Mouse (Mus musculus): ENCODE results near the gene Plbd1. TPM values are rescaled to one million over a fixed set of nuclear protein-coding genes. Genes with fewer than 3 reads are reported as not detected.

Plbd1 gene
- polyA plus RNA-seq (2012; fragmentation: generic; extraction: Trizol): 0.02 TPM

- Histone ChIP-seq H3K79me2 (ENCODE audit: control insufficient read depth, insufficient read depth) (no peaks in the 10 kb centered on the region), H3K4me3 (no peak within 1 kb of the TSS), H3ac (ENCODE audit: control insufficient read depth, insufficient read length) (no peak within 1 kb of the TSS), H3K27me3 (ENCODE audit: control insufficient read depth, insufficient read depth, insufficient read length) (no peaks in the 10 kb centered on the region), H3K36me3 (ENCODE audit: control insufficient read depth, insufficient read depth) (no peaks in the 10 kb centered on the region), H3K4me2 (ENCODE audit: low read depth) (no peak within 1 kb of the TSS)
- TF ChIP-seq MYOD1 (IDR thresholded peaks at IDR 0.05; ENCODE audit: control insufficient read depth in 1 of 3, insufficient read length in 2 of 3, low read depth in 2 of 3): no peak
Observed at GRCm38 (mm10) chr6:136661706-136662016, at the start of gene Plbd1. Plbd1 (minus strand) TSS chr6:136661928.

- no peak for TF ChIP-seq SRF (IDR thresholded peaks at IDR 0.05; ENCODE audit: control insufficient read depth, insufficient read length, low read depth)
- Histone ChIP-seq H3ac (ENCODE audit: control insufficient read depth, insufficient read length) (no peak overlapping the region), H3K4me2 (ENCODE audit: low read depth) (no peak overlapping the region), H3K36me3 (ENCODE audit: control insufficient read depth, insufficient read depth) (no peaks in the 10 kb centered on the region), H3K79me2 (ENCODE audit: control insufficient read depth, insufficient read depth) (no peaks in the 10 kb centered on the region), H3K4me3 (no peak overlapping the region), H3K27me3 (ENCODE audit: control insufficient read depth, insufficient read depth, insufficient read length) (no peaks in the 10 kb centered on the region)
Observed at GRCm38 (mm10) chr6:136710408-136710807, 48.7 kb upstream of the Plbd1 start.

- TF ChIP-seq TCF3 (IDR thresholded peaks at IDR 0.05; ENCODE audit: insufficient read length, low read depth): no peak
- TF ChIP-seq MAX (IDR thresholded peaks at IDR 0.05; ENCODE audit: low read depth): no peak
- TF ChIP-seq MYOG (IDR thresholded peaks at IDR 0.05; ENCODE audit: control insufficient read depth in 1 of 3, insufficient read depth in 1 of 3, insufficient read length in 2 of 3, low read depth in 2 of 3): no peak
- Histone ChIP-seq H3K27me3 (ENCODE audit: control insufficient read depth, insufficient read depth, insufficient read length) (no peaks in the 10 kb centered on the region), H3K79me2 (ENCODE audit: control insufficient read depth, insufficient read depth) (no peaks in the 10 kb centered on the region), H3ac (ENCODE audit: control insufficient read depth, insufficient read length) (no peak overlapping the region), H3K4me2 (ENCODE audit: low read depth) (no peak overlapping the region), H3K4me3 (no peak overlapping the region), H3K36me3 (ENCODE audit: control insufficient read depth, insufficient read depth) (no peaks in the 10 kb centered on the region)
Observed at GRCm38 (mm10) chr6:136708597-136708996, 46.9 kb upstream of the Plbd1 start.

- Histone ChIP-seq H3K4me3 (no peak overlapping the region), H3K79me2 (ENCODE audit: control insufficient read depth, insufficient read depth) (no peaks in the 10 kb centered on the region), H3ac (ENCODE audit: control insufficient read depth, insufficient read length) (no peak overlapping the region), H3K27me3 (ENCODE audit: control insufficient read depth, insufficient read depth, insufficient read length) (no peaks in the 10 kb centered on the region), H3K4me2 (ENCODE audit: low read depth) (no peak overlapping the region), H3K36me3 (ENCODE audit: control insufficient read depth, insufficient read depth) (no peaks in the 10 kb centered on the region)
- TF ChIP-seq SRF (IDR thresholded peaks at IDR 0.05; ENCODE audit: control insufficient read depth, insufficient read length, low read depth) (no peak), TCF3 (IDR thresholded peaks at IDR 0.05; ENCODE audit: insufficient read length, low read depth) (peak; percentile 25), TCF12 (IDR thresholded peaks at IDR 0.05; ENCODE audit: insufficient read depth, poor library complexity, severe bottlenecking) (no peak), POLR2AphosphoS2 (IDR thresholded peaks at IDR 0.05; ENCODE audit: insufficient read length, low read depth) (no peak), MAX (IDR thresholded peaks at IDR 0.05; ENCODE audit: low read depth) (no peak), CEBPB (IDR thresholded peaks at IDR 0.05; ENCODE audit: insufficient read depth, poor library complexity, severe bottlenecking) (no peak), MYOG (IDR thresholded peaks at IDR 0.05; ENCODE audit: control insufficient read depth in 1 of 3, insufficient read depth in 1 of 3, insufficient read length in 2 of 3, low read depth in 2 of 3) (peak in 2 of 3 experiments; percentile 14 to 61), E2F4 (IDR thresholded peaks at IDR 0.05; ENCODE audit: insufficient read depth) (no peak), POLR2A (IDR thresholded peaks at IDR 0.05; ENCODE audit: insufficient read length, low read depth) (no peak), REST (IDR thresholded peaks at IDR 0.05; ENCODE audit: insufficient read depth, insufficient read length) (no peak), USF1 (IDR thresholded peaks at IDR 0.05; ENCODE audit: low read depth) (no peak), MYOD1 (IDR thresholded peaks at IDR 0.05; ENCODE audit: control insufficient read depth in 1 of 3, insufficient read length in 2 of 3, low read depth in 2 of 3) (peak in 2 of 3 experiments; percentile 65 to 68)
Observed at GRCm38 (mm10) chr6:136701878-136702277, 40.1 kb upstream of the Plbd1 start.

- TF ChIP-seq MYOG (IDR thresholded peaks at IDR 0.05; ENCODE audit: control insufficient read depth in 1 of 3, insufficient read depth in 1 of 3, insufficient read length in 2 of 3, low read depth in 2 of 3) (no peak), POLR2A (IDR thresholded peaks at IDR 0.05; ENCODE audit: insufficient read length, low read depth) (no peak), SRF (IDR thresholded peaks at IDR 0.05; ENCODE audit: control insufficient read depth, insufficient read length, low read depth) (no peak), MAX (IDR thresholded peaks at IDR 0.05; ENCODE audit: low read depth) (no peak), POLR2AphosphoS2 (IDR thresholded peaks at IDR 0.05; ENCODE audit: insufficient read length, low read depth) (no peak), REST (IDR thresholded peaks at IDR 0.05; ENCODE audit: insufficient read depth, insufficient read length) (no peak), TCF3 (IDR thresholded peaks at IDR 0.05; ENCODE audit: insufficient read length, low read depth) (no peak), USF1 (IDR thresholded peaks at IDR 0.05; ENCODE audit: low read depth) (no peak), E2F4 (IDR thresholded peaks at IDR 0.05; ENCODE audit: insufficient read depth) (no peak), TCF12 (IDR thresholded peaks at IDR 0.05; ENCODE audit: insufficient read depth, poor library complexity, severe bottlenecking) (no peak), MYOD1 (IDR thresholded peaks at IDR 0.05; ENCODE audit: control insufficient read depth in 1 of 3, insufficient read length in 2 of 3, low read depth in 2 of 3) (no peak), CEBPB (IDR thresholded peaks at IDR 0.05; ENCODE audit: insufficient read depth, poor library complexity, severe bottlenecking) (no peak)
- H3ac ChIP-seq (ENCODE audit: control insufficient read depth, insufficient read length): no peak overlapping the region
- no peaks in the 10 kb centered on the region for H3K27me3 ChIP-seq (ENCODE audit: control insufficient read depth, insufficient read depth, insufficient read length)
- no peak overlapping the region for H3K4me2 ChIP-seq (ENCODE audit: low read depth)
- H3K79me2 ChIP-seq (ENCODE audit: control insufficient read depth, insufficient read depth): no peaks in the 10 kb centered on the region
- H3K4me3 ChIP-seq: no peak overlapping the region
- no peaks in the 10 kb centered on the region for H3K36me3 ChIP-seq (ENCODE audit: control insufficient read depth, insufficient read depth)
Observed at GRCm38 (mm10) chr6:136701185-136701584, 39.5 kb upstream of the Plbd1 start.

- Histone ChIP-seq H3K4me3 (no peak overlapping the region), H3K4me2 (ENCODE audit: low read depth) (no peak overlapping the region), H3K79me2 (ENCODE audit: control insufficient read depth, insufficient read depth) (no peaks in the 10 kb centered on the region), H3ac (ENCODE audit: control insufficient read depth, insufficient read length) (no peak overlapping the region), H3K27me3 (ENCODE audit: control insufficient read depth, insufficient read depth, insufficient read length) (no peaks in the 10 kb centered on the region), H3K36me3 (ENCODE audit: control insufficient read depth, insufficient read depth) (no peaks in the 10 kb centered on the region)
- TF ChIP-seq MAX (IDR thresholded peaks at IDR 0.05; ENCODE audit: low read depth) (no peak), CEBPB (IDR thresholded peaks at IDR 0.05; ENCODE audit: insufficient read depth, poor library complexity, severe bottlenecking) (no peak), SRF (IDR thresholded peaks at IDR 0.05; ENCODE audit: control insufficient read depth, insufficient read length, low read depth) (no peak), POLR2AphosphoS2 (IDR thresholded peaks at IDR 0.05; ENCODE audit: insufficient read length, low read depth) (no peak), E2F4 (IDR thresholded peaks at IDR 0.05; ENCODE audit: insufficient read depth) (no peak), USF1 (IDR thresholded peaks at IDR 0.05; ENCODE audit: low read depth) (no peak), TCF3 (IDR thresholded peaks at IDR 0.05; ENCODE audit: insufficient read length, low read depth) (no peak), TCF12 (IDR thresholded peaks at IDR 0.05; ENCODE audit: insufficient read depth, poor library complexity, severe bottlenecking) (no peak), REST (IDR thresholded peaks at IDR 0.05; ENCODE audit: insufficient read depth, insufficient read length) (no peak)
Observed at GRCm38 (mm10) chr6:136691314-136691713, 29.6 kb upstream of the Plbd1 start.

Measured in myocyte (in vitro differentiated cells).